Mouse (Mus musculus) ES-E14 (cell line): ENCODE data around the gene Tenm3.

Experiments used
- HCFC1 ChIP-seq: IDR thresholded peaks from 2 replicates; pipeline ENCODE4 v1.6.1; 2012; ENCODE audit warnings: low read length, inconsistent platforms, borderline replicate concordance; ENCODE audit not compliant: insufficient read depth
- ZNF384 ChIP-seq: IDR thresholded peaks from 2 replicates; pipeline ENCODE4 v1.6.1; 2012; ENCODE audit warnings: low read depth, low read length, inconsistent platforms

- TF ChIP-seq ZNF384: no peak
- no peak for TF ChIP-seq HCFC1
Measured at GRCm38 (mm10) chr8:48204114-48204837, 639.5 kb downstream of the Tenm3 start.
